Mouse (Mus musculus): ENCODE measurements at regions not wholly inside any gene's neighbourhood (a gene's known extent, or its start where the extent isn't known, plus 50 kb on each side); places are given as distances from the start of the nearest gene placed in this dataset.

- DNase-seq (ENCODE audit: extremely low read depth, low read depth, low spot score) = no peak
Measured at GRCm38 (mm10) chr3:105374836-105375235, 77.3 kb upstream of the Kcnd3 start.

DNA sequence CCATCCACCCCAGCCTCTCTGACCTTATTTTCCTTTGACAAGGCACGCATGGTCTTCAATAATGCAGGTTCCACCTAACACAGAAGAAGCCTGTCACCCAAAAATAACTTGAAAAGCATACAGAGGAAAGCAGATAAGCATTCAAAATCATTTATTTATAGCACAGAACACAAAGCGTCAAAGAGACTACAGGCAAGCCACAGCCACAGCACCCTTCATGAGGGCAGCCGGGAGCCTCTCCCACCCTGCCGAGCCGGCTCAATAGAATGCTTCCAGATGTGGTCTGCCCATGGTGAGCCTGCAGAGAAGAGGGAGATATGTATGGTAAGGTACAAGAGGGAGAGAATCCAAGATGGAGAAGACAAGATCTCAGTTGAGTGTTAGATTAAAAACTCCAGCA is 76.7 kb upstream of the Kcnd3 start:
- no peak for DNase-seq (ENCODE audit: extremely low read depth, low read depth, low spot score)

- no peak for DNase-seq (ENCODE audit: extremely low read depth, low read depth, low spot score)
Measured at GRCm38 (mm10) chr3:105375820-105376219, 76.3 kb upstream of the Kcnd3 start.

DNA sequence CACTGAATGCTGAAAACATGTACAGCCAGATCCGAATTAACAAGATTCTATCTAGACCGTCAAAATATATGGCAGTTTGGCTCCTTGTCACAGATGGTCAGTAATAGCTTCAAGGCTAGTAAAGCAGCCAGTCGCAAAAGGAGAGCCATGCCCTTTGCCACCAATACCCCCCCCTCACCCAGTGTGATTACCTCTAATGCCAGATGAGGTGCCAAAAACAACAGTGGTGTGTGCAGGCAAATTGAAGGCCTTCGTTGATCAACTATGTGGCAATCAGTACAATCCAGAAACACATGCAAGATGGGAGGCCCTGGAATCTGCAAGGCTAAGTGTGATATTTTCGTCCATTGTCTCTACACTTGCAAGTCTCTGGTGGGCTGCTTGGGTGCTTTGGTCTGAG is 75.8 kb upstream of the Kcnd3 start:
- peak; percentile 63 for DNase-seq (ENCODE audit: extremely low read depth, low read depth, low spot score)

DNA sequence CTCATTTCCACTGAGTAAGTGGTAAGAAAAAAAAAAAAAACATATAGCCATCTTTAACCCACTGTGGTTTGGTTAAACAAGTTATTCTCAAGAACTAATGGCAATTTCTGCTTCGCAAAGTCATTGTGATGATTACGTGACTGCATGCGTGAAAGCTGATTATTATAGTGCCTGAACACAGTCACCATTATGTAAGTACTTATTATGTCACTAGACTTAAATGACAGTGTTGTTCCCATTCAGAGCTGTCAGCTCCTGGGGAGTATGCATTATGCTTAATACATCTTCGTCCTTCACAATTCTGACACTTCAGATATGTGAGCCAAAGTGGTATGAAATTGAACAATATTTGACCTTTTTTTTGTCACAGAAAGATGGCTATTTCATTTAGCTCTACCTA is 71.3 kb upstream of the Kcnd3 start:
- no peak for DNase-seq (ENCODE audit: extremely low read depth, low read depth, low spot score)

DNA sequence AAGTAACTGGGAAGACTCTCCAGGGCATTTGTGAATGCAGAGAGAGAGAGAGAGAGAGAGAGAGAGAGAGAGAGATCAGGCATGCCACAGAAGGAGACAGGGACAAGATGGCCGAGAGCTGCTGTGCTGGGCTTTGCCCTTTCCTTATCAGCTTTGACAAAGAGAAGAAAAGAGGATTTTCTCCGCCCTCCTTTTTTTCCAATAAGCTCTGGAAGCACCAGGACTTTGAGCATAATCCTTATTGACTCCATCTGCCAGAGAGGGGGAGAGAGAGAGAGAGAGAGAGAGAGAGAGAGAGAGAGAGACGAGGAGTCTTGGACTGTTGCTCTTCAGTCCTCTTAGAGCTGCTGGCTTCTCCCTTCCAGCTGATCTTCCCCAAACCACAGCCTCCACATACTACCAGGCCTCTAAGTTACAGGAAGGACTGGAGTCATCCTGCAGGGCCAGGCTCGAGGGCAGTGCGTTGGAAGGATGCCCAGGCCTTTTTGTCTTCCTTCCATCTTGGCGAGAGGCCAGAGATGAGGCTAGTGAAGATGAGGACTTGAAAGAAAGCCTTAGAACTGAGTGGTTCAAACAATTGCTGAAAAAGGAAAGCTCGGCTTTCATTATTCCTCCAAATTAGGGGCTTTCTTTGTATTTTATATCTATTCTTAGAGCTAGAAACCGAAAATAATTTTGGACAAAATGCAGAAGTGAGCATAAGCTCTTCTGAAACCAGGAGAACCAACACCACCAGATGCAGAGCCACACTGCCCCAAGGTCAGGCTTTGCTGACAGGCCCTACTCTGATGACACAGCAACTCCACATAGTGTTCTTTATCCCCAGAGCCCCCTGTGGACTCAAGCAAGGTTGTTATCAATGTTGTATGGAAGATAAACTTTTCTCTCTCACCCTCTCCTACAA is 59.3 kb upstream of the Kcnd3 start:
- no peak for DNase-seq (ENCODE audit: extremely low read depth, low read depth, low spot score)

All from fat pad, adult 2 months (tissue).